Mouse (Mus musculus) C2C12 (cell line): ENCODE results near the gene Chn2.

Experiments
- CEBPB ChIP-seq: IDR thresholded peaks from one replicate; pipeline ENCODE4 v1.6.1; 2011; ENCODE audit warnings: low read depth, mild to moderate bottlenecking, control low read depth, moderate library complexity
- CTCF ChIP-seq: IDR thresholded peaks from one replicate; pipeline ENCODE4 v1.5.1; 2011; ENCODE audit not compliant: control insufficient read depth, insufficient read depth, insufficient read length
- MYOG ChIP-seq: IDR thresholded peaks from one replicate; pipeline ENCODE4 v1.6.1; 2011; ENCODE audit not compliant: control insufficient read depth, insufficient read length; ENCODE audit errors: extremely low read depth
- USF1 ChIP-seq: IDR thresholded peaks from one replicate; pipeline ENCODE4 v1.6.1; 2011; ENCODE audit warnings: low read depth, mild to moderate bottlenecking, control low read depth, moderate library complexity

DNA sequence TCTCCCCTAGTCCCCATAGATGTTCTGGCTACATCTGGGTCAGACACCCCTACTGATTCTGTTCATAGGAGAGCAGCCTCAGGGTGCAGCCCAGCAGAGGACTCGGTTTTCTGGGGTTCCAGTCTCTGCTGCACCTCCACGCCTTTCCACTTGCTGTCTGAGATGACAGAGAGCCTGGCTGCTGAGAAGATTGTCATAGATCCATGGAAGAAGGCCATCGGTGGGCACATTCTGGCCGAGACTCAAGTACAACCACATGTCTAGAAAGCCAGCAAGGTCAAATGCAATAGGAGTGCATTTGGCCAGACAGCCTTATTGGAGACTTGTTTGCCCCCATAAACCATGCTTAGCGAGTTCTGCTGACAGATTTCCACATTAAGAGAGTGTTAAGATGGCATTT is 81.5 kb downstream of the Chn2 start:
- TF ChIP-seq CTCF (no peak), MYOG (no peak), USF1 (no peak), CEBPB (no peak)
